In genomic region chr6:37686094-37686493, GRCm38 (mm10) we compare ENCODE assay signal across 24 mouse cellular contexts.
DNase-seq lines count a peak whose midpoint lies in the region; TF ChIP-seq lines count a peak whose summit lies in the region.
"Had no signal": no experiment of that assay in that cellular context is flagged by ENCODE, and none has a peak within 500 bp of the region (broad histone marks: within the 10 kb centered on the region; RNA-seq: fewer than 3 reads in every experiment).

No protein-coding gene starts in this region.

- no peaks in the 10 kb centered on the region for H3K36me3 ChIP-seq in E14TG2a.4 (ENCODE audit: insufficient read depth, low read length)
- H3K36me3 ChIP-seq: embryonic facial prominence, embryonic 10.5 days; embryonic facial prominence, embryonic 12.5 days; forebrain, embryonic 15.5 days; G1E had no signal

- peaks cover 16% of the 10 kb centered on the region for H3K27me3 ChIP-seq in E14TG2a.4 (ENCODE audit: insufficient read depth, low read length)
- H3K27me3 ChIP-seq: CH12.LX; embryonic facial prominence, embryonic 12.5 days; forebrain, embryonic 13.5 days; forebrain, embryonic 15.5 days; Patski had no signal

- H3K9me3 ChIP-seq in E14TG2a.4 (ENCODE audit: low read length) = peaks cover 19% of the 10 kb centered on the region
- H3K9me3 ChIP-seq: forebrain, embryonic 13.5 days; forebrain, embryonic 15.5 days; G1E had no signal

- no peak for TF ChIP-seq CTCF in E14TG2a.4 (conservative IDR thresholded peaks at IDR 0.05; ENCODE audit: low read length)
- no peak for TF ChIP-seq CTCF in lung, adult 2 months (IDR thresholded peaks at IDR 0.05; ENCODE audit: insufficient read depth, low read length)

- peaks cover 47% of the 10 kb centered on the region for H3K4me1 ChIP-seq in E14TG2a.4 (replicated peaks; ENCODE audit: low read depth, low read length)
- H3K4me1 ChIP-seq in lung, adult 2 months (ENCODE audit: control insufficient read depth, insufficient read depth, low read length) = no peaks in the 10 kb centered on the region
- H3K4me1 ChIP-seq: embryonic facial prominence, embryonic 10.5 days; embryonic facial prominence, embryonic 12.5 days; forebrain, embryonic 13.5 days; forebrain, embryonic 15.5 days had no signal

- DNase-seq in ES-CJ7 (ENCODE audit: low read depth, low spot score) = peak; percentile 59
- DNase-seq in R1 (ENCODE audit: low read depth, low spot score) = peak; percentile 77
- DNase-seq in lung, adult 2 months = no peak
- no peak for DNase-seq in lung, postnatal 14 days
- no peak for DNase-seq in adipocyte (ENCODE audit: low spot score)
- DNase-seq: adrenal gland, adult 2 months; adrenal gland, postnatal 10 days; adrenal gland, postnatal 25 days; B cell, adult 2 months; cerebellum, adult 11 months; cerebellum, adult 18-20 months; cerebellum, adult 8-10 months; cerebellum, adult 9-11 months; cerebellum, postnatal 14 days; cerebellum, postnatal 36 days; forebrain, postnatal 0 days had no signal

- H3K4me3 ChIP-seq in E14TG2a.4 (replicated peaks; ENCODE audit: low read length) = peak overlapping the region; percentile 72
- H3K4me3 ChIP-seq in lung, adult 2 months (replicated peaks; ENCODE audit: extremely low read depth, low read depth, low read length) = no peak overlapping the region
- H3K4me3 ChIP-seq: embryonic facial prominence, embryonic 10.5 days; embryonic facial prominence, embryonic 12.5 days; forebrain, embryonic 13.5 days; forebrain, embryonic 15.5 days had no signal

- WGBS in lung, adult 2 months = 97% methylated on average over 14 of the region's 14 CpGs

- TF ChIP-seq POLR2A in lung, adult 2 months (IDR thresholded peaks at IDR 0.05; ENCODE audit: borderline replicate concordance, extremely low read depth, low read depth, low read length) = no peak

Comparison
In these comparisons a context has a peak if more than half of its experiments do, and no peak if none do; other contexts are left out.
1. DNase-seq: peak in ES-CJ7 (single experiment) and R1 (single experiment); none in lung, adult 2 months (single experiment), lung, postnatal 14 days (single experiment) and adipocyte (single experiment).